In genomic region chr7:75755861-75756449, GRCm38 (mm10) we compare ENCODE assay signal across 10 mouse cellular contexts.
DNase-seq lines count a peak whose midpoint lies in the region; ATAC-seq lines count a peak whose summit lies in the region.
"Had no signal": no experiment of that assay in that cellular context is flagged by ENCODE, and none has a peak within 500 bp of the region (broad histone marks: within the 10 kb centered on the region; RNA-seq: fewer than 3 reads in every experiment).

No protein-coding gene starts in this region.

- peak overlapping the region; percentile 76 for H3K27ac ChIP-seq in hindbrain, embryonic 14.5 days
- H3K27ac ChIP-seq in midbrain, embryonic 16.5 days (ENCODE audit: low read length), result peak overlapping the region; percentile 73

- H3K4me2 ChIP-seq in hindbrain, embryonic 14.5 days (replicated peaks), result no peak overlapping the region
- no peak overlapping the region for H3K4me2 ChIP-seq in midbrain, embryonic 16.5 days (ENCODE audit: low read length)

- H3K36me3 ChIP-seq in hindbrain, embryonic 14.5 days (replicated peaks; ENCODE audit: control insufficient read depth, insufficient read depth), result no peaks in the 10 kb centered on the region
- no peaks in the 10 kb centered on the region for H3K36me3 ChIP-seq in midbrain, embryonic 16.5 days (ENCODE audit: control insufficient read depth, insufficient read depth, low read length)

- H3K4me3 ChIP-seq in hindbrain, embryonic 14.5 days (replicated peaks; ENCODE audit: low read length), result no peak overlapping the region
- no peak overlapping the region for H3K4me3 ChIP-seq in midbrain, embryonic 16.5 days (ENCODE audit: low read depth, low read length)

- H3K4me1 ChIP-seq in hindbrain, embryonic 14.5 days (replicated peaks; ENCODE audit: control insufficient read depth, insufficient read depth, low read length), result peaks cover 17% of the 10 kb centered on the region
- H3K4me1 ChIP-seq in midbrain, embryonic 16.5 days (ENCODE audit: control insufficient read depth, insufficient read depth, low read length), result peaks cover 2% of the 10 kb centered on the region; the same call in 1 of the 2 replicates

- H3K9me3 ChIP-seq in hindbrain, embryonic 14.5 days (ENCODE audit: control insufficient read depth, low read length), result no peaks in the 10 kb centered on the region
- no peaks in the 10 kb centered on the region for H3K9me3 ChIP-seq in midbrain, embryonic 16.5 days (replicated peaks; ENCODE audit: control insufficient read depth, low read length, poor library complexity, severe bottlenecking)

- peak; percentile 21 for DNase-seq in kidney, adult 18-20 months
- no peak for DNase-seq in kidney, postnatal 10 days
- peak; percentile 28 for DNase-seq in brain, embryonic 18.5 days (ENCODE audit: low read depth, low spot score)
- no peak for DNase-seq in hindbrain, embryonic 14.5 days (ENCODE audit: low spot score)
- DNase-seq in urinary bladder, postnatal 14 days (ENCODE audit: low spot score), result no peak
- no peak for DNase-seq in ovary, adult 18-20 months (ENCODE audit: low spot score)
- no peak for DNase-seq in urinary bladder, postnatal 25 days (ENCODE audit: low spot score)
- DNase-seq: B cell, adult 2 months; thymus, postnatal 4 days had no signal

- ATAC-seq in hindbrain, embryonic 14.5 days (ENCODE audit: low FRiP score), result peak; percentile 84
- ATAC-seq in midbrain, embryonic 16.5 days, result peak; percentile 90

- H3K27me3 ChIP-seq in hindbrain, embryonic 14.5 days (ENCODE audit: control insufficient read depth, insufficient read depth, low read length), result no peaks in the 10 kb centered on the region
- no peaks in the 10 kb centered on the region for H3K27me3 ChIP-seq in midbrain, embryonic 16.5 days (ENCODE audit: control insufficient read depth, insufficient read depth, low read depth, low read length)

- no peak overlapping the region for H3K9ac ChIP-seq in hindbrain, embryonic 14.5 days
- no peak overlapping the region for H3K9ac ChIP-seq in midbrain, embryonic 16.5 days (ENCODE audit: low read depth, low read length)

- WGBS in hindbrain, embryonic 14.5 days, result 38% methylated on average over 8 of the region's 8 CpGs
- WGBS in midbrain, embryonic 16.5 days, result 39% methylated on average over 8 of the region's 8 CpGs

Comparison
In these comparisons a context has a peak if more than half of its experiments do, and no peak if none do; other contexts are left out.
1. DNase-seq: peak in kidney, adult 18-20 months (single experiment) and brain, embryonic 18.5 days (single experiment); none in kidney, postnatal 10 days (single experiment), hindbrain, embryonic 14.5 days (single experiment), urinary bladder, postnatal 14 days (single experiment), ovary, adult 18-20 months (single experiment) and urinary bladder, postnatal 25 days (single experiment).